Mouse (Mus musculus) stomach, postnatal 0 days (tissue): ENCODE measurements at regions not wholly inside any gene's neighbourhood (a gene's known extent, or its start where the extent isn't known, plus 50 kb on each side); places are given as distances from the start of the nearest gene placed in this dataset.

Source experiments
- ATAC-seq: fragments of 200-750 bp; cut with Nextera tagmentation; 2 replicates; pipeline ENCODE4 v1.8.0; 2017; ENCODE audit not compliant: low FRiP score, low TSS enrichment
- DNase-seq: peaks from one replicate; pipeline ENCODE4 v3.0.0-alpha.2; 2016; ENCODE audit warnings: low spot score
- H3K27ac ChIP-seq: fragments of 300-500 bp; sonication (generic); replicated peaks from 2 replicates; pipeline ENCODE4 v1.5.1; 2014; ENCODE audit warnings: mild to moderate bottlenecking, control low read depth
- H3K27me3 ChIP-seq: fragments of 300-500 bp; sonication (generic); 2 replicates; pipeline ENCODE4 v1.6.1; 2014; ENCODE audit warnings: low read length; ENCODE audit not compliant: control insufficient read depth, insufficient read depth
- H3K36me3 ChIP-seq: fragments of 300-500 bp; sonication (generic); 2 replicates; pipeline ENCODE4 v1.6.1; 2014; ENCODE audit warnings: low read length, mixed read lengths; ENCODE audit not compliant: control insufficient read depth, insufficient read depth
- H3K4me1 ChIP-seq: fragments of 300-500 bp; sonication (generic); replicated peaks from 2 replicates; pipeline ENCODE4 v1.6.1; 2014; ENCODE audit warnings: antibody characterized with exemption; ENCODE audit not compliant: control insufficient read depth, insufficient read depth
- H3K4me2 ChIP-seq: fragments of 300-500 bp; sonication (generic); replicated peaks from 2 replicates; pipeline ENCODE4 v1.6.1; 2014; ENCODE audit warnings: low read depth, mild to moderate bottlenecking, control low read depth, moderate library complexity
- H3K4me3 ChIP-seq: fragments of 300-500 bp; sonication (generic); 2 replicates; pipeline ENCODE4 v1.5.1; 2014; ENCODE audit warnings: low read depth, low read length, control low read depth
- H3K9ac ChIP-seq: fragments of 300-500 bp; sonication (generic); 2 replicates; pipeline ENCODE4 v1.6.1; 2014; ENCODE audit warnings: mild to moderate bottlenecking, low read length, control low read depth, mixed read lengths
- H3K9me3 ChIP-seq: fragments of 300-500 bp; sonication (generic); 2 replicates; pipeline ENCODE4 v1.6.1; 2016; ENCODE audit warnings: low read length; ENCODE audit not compliant: control insufficient read depth
- CTCF ChIP-seq: IDR thresholded peaks from 2 replicates; pipeline ENCODE4 v1.5.1; 2016; ENCODE audit warnings: antibody characterized with exemption, low read depth, mild to moderate bottlenecking, moderate library complexity
- EP300 ChIP-seq: optimal IDR thresholded peaks from 2 replicates; pipeline ENCODE3; 2016; ENCODE audit warnings: antibody characterized with exemption
- WGBS: fragments of 180-500 bp; shearing (Covaris S2); extraction: QIAGEN DNeasy Blood & Tissue Kit; methylation state at CpG from one replicate; pipeline ENCODE4 v1.1.7; 2014; 5-methylcytosine and 5-hydroxymethylcytosine counted together

DNA sequence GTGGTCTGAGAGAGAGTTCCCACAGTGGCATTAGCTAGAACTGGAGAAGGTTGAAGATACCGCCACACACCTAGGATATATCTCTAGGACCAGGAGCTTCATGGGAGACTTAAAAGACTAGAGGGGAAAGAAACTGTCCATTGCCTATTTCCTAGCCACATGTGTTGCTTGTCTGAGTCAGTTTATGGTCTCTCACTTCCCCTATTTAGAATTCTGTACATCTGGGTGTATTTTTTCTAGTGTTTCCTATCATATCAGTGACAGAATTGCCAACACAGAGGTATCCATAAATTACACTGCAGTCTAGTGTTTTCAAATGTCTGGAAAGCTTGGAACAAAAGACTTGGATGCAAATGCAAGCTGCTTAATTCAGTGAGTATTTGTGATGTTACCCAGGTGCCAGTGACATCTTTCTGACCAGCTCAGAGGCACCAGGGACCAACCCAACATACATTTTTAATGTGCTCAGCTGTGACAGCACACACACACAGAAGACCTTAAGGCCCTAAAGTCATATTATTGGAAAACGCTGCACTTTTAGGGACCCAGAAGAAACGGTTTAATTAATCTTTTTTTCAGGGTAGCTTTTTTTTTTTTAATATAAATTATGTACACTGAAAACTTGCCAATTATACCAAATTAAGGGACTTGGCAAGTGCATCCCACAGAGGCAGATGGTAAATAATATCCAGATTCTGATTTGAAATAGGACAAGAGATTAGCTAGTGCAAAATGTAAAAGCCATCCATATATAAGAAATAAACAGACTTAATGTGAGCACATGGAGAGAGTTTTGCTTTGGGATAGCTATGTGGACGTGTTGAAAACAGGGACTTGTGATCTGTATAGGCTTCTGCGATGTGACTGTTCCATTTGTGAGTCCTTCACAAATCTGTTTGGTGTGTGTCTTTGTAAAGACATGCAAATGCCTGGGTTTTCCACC is 700.5 kb upstream of the Cited2 start:
- no peak overlapping the region for H3K27ac ChIP-seq
- H3K9me3 ChIP-seq = no peaks in the 10 kb centered on the region
- 65% methylated on average over 5 of the region's 5 CpGs for WGBS
- no peaks in the 10 kb centered on the region for H3K4me1 ChIP-seq
- DNase-seq = no peak
- no peak for TF ChIP-seq CTCF
- TF ChIP-seq EP300 = no peak
- no peaks in the 10 kb centered on the region for H3K36me3 ChIP-seq
- no peak overlapping the region for H3K4me3 ChIP-seq
- H3K27me3 ChIP-seq = no peaks in the 10 kb centered on the region
- no peak for ATAC-seq
- H3K4me2 ChIP-seq = no peak overlapping the region
- no peak overlapping the region for H3K9ac ChIP-seq

DNA sequence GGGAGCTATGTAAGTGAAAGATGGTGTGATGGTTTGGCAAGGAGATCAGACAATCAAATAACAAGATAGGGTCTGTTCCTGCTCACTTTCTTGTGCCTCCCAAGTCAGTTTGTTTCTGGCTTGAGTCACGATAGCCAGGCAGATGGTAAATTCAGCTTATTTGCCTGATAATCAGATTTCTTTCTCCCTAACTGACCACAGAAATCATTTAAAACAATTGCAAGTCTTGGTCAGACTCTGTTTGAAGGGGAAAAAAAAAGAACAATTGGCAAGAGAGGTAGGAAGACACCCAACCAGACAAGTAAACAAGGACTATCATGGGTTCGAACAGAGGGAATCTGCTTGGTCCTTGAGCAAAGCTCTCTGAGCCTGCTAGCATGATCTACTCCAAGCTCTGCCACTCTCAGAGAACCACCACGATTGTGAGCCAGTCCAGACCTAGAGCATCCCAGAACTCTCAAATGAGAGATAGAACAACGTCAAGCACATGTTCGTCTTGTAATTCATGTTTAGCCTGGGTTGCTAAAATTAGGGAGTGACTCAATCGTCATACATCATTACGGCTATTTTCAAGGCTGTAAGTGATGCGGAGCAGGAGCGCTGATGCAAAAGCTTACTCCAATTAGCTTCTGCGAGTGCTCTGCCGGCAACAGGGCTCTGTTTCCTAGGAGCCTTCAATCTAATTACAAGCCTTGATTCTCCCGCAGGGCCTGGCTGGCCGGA is 699.3 kb upstream of the Cited2 start:
- Histone ChIP-seq H3K4me3 (no peak overlapping the region), H3K27ac (no peak overlapping the region), H3K36me3 (no peaks in the 10 kb centered on the region), H3K4me2 (no peak overlapping the region), H3K27me3 (no peaks in the 10 kb centered on the region), H3K9me3 (no peaks in the 10 kb centered on the region), H3K4me1 (no peaks in the 10 kb centered on the region), H3K9ac (no peak overlapping the region)
- WGBS = 81% methylated on average over 13 of the region's 13 CpGs
- TF ChIP-seq EP300 = no peak
- no peak for TF ChIP-seq CTCF
- ATAC-seq (no peak), DNase-seq (no peak)

- 87% methylated on average over 1 of the region's 1 CpGs for WGBS
- Histone ChIP-seq H3K27me3 (no peaks in the 10 kb centered on the region), H3K36me3 (no peaks in the 10 kb centered on the region), H3K9ac (no peak overlapping the region), H3K4me1 (no peaks in the 10 kb centered on the region), H3K27ac (no peak overlapping the region), H3K4me3 (no peak overlapping the region), H3K9me3 (no peaks in the 10 kb centered on the region), H3K4me2 (no peak overlapping the region)
- ATAC-seq (no peak), DNase-seq (no peak)
- TF ChIP-seq EP300 (no peak), CTCF (no peak)
Measured at GRCm38 (mm10) chr10:17024294-17024665, 698.7 kb upstream of the Cited2 start.

DNA sequence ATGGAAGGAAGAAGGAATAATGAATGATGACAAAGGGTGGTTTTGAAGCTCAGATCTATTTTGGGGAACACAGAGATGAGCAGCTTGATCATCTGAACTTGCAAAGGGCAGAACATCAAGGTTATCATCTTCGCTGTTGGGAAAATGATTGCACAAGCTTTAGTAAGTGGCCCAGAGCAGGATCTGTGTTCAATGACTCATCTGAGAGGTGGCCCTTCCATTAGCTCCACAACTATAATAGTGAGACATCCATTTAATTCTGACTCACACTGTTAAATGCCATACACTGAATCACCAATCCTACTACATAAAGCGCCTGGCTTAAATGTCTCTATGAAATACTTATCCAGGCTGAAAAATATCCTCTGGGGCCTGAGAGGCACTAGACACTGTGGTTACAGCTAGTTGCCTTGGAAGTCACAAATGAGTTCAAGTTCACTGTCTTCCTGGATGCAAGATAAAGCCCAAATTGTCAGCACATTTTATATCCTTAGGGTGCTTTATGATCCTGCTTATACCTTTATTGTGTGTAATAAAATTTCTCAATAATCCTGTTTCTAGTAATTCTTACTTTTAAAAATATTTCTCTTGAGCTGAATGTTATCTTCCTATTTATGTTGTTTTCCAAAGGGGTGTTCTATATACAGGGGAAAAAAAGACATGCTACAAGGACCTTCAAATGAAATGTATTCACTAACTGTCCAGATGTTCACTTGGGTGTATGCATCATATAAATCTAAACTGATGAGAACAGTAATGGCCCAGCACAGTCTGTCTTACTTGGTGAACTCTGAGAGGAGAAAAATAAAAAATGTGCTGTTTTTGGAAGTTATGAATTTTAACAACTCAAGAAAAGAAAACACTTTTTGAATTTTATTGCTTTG is 687.9 kb upstream of the Cited2 start:
- TF ChIP-seq CTCF = no peak
- TF ChIP-seq EP300 = no peak
- no peaks in the 10 kb centered on the region for H3K4me1 ChIP-seq
- no peak overlapping the region for H3K9ac ChIP-seq
- 61% methylated on average over 2 of the region's 2 CpGs for WGBS
- no peak for DNase-seq
- no peak overlapping the region for H3K27ac ChIP-seq
- no peak overlapping the region for H3K4me2 ChIP-seq
- no peaks in the 10 kb centered on the region for H3K36me3 ChIP-seq
- H3K27me3 ChIP-seq = no peaks in the 10 kb centered on the region
- peak; percentile 72; the same call in 1 of the 2 replicates for ATAC-seq
- H3K9me3 ChIP-seq = no peaks in the 10 kb centered on the region
- no peak overlapping the region for H3K4me3 ChIP-seq

DNA sequence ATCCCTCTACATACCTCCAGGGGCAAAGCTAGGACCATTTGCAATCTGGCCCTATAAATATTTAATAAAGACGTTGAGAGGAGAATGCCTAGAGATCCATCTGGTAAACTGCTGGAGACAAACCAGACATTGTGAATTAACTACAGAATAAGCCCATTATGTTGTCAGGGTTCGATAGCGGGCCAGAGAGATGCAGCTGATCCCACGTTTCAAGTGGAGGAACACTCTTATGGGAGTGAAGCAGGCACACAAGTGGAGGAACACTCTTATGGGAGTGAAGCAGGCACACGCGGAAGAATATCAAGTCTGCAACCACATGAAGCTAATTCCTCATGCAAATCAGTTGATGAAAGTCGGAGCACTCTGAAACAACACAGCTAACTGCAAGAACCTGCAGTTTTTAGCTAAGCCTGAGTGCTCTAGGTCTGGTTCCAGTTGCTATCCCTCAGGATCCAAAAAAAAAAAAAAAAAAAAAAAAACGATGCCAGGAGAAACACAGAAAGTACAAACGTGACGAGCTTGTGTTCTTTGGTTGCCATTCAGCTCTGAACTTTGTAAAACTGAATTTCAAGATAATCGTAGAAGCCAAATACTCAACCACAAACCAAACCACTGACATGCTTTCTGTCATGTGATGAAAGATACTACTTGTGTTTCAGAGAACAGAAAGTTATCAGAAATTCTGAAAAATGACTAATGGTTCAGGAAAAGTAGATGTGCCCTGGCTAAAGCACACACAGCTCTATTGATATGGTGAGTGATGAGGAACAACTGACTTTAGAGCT is 684.6 kb upstream of the Cited2 start:
- ATAC-seq (no peak), DNase-seq (no peak)
- no peaks in the 10 kb centered on the region for H3K36me3 ChIP-seq
- no peaks in the 10 kb centered on the region for H3K4me1 ChIP-seq
- TF ChIP-seq CTCF (no peak), EP300 (no peak)
- no peaks in the 10 kb centered on the region for H3K27me3 ChIP-seq
- 67% methylated on average over 11 of the region's 11 CpGs for WGBS
- no peaks in the 10 kb centered on the region for H3K9me3 ChIP-seq
- H3K4me2 ChIP-seq = no peak overlapping the region
- H3K4me3 ChIP-seq = no peak overlapping the region
- H3K27ac ChIP-seq = no peak overlapping the region
- no peak overlapping the region for H3K9ac ChIP-seq
